Mouse (Mus musculus) right cerebral cortex, adult 2 months (tissue): ENCODE measurements at regions not wholly inside any gene's neighbourhood (a gene's known extent, or its start where the extent isn't known, plus 50 kb on each side); places are given as distances from the start of the nearest gene placed in this dataset.
A peak's percentile ranks its signal among the peaks of the same experiment; 100 is the strongest.

ENCODE experiments used
- DNase-seq, 2 experiments: peaks; one replicate each; pipeline ENCODE4 v3.0.0; 2021 to 2022; ENCODE audit warnings: low spot score in 2 of 2

- no peak for DNase-seq
These were observed 54.6 kb downstream of the Gm11733 start for GRCm38 (mm10) chr11:117538732-117539131.

- no peak for DNase-seq
These were observed 56.4 kb downstream of the Gm11733 start for GRCm38 (mm10) chr11:117540609-117541008.

DNA sequence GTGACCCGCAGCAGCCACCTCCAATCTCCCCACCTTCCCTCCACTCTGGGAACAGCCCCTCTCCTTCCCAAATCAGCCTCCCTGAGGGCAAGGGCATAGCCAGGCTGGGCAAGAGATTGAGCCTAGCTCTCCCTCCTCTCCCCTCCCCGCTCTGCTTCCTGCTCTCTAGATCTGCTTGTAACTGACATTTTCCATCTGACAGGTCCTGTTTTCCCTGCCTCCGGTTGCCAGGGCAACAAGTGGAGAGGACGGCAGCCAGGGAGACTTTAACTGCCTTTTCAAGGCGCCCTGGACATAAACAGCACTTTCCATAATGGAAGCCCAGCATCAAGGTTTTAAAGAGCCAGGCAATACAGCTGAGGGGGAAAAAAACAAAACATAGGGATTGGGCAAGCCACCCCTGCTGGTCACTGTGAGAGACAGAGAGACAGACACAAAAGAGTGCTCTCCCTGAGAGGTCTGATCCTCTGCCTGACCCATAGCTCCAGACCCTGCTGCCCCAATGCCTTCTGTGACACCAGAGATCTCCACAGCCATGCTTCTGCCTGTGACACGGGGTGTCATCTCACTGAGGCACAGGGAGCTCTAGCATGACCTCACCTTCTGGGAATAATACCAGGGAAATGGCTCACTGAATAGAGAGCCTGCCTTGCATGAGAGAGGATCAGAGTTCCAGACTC lies 57.2 kb downstream of the Gm11733 start:
- DNase-seq: peak; percentile 53

- no peak for DNase-seq
These were observed 59.0 kb downstream of the Gm11733 start for GRCm38 (mm10) chr11:117543191-117543590.

DNA sequence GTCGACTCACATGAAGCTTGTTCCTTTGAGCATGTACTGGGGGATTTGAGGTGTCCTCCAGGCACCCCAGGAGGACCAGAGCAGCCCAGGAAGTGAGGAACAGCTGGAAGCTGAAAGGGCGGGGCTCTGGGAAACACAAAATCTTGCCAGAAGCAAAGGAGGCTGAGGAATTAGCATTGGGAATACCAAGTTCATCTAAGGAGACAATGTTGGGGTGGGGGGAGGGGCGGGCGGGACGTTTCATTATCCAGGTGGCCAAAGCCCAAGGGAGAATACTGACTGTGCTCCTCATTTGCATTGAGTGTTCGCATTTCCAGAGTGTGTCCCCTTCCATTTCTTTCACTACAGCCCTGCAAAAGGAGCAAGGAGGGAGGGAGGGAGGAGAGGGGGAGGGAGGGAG lies 60.3 kb downstream of the Gm11733 start:
- DNase-seq: no peak

GRCm38 (mm10) chr11:117544926-117545325 lies 60.8 kb downstream of the Gm11733 start:
- DNase-seq: no peak

- peak; percentile 40 to 52 for DNase-seq
These were observed 67.8 kb downstream of the Gm11733 start for GRCm38 (mm10) chr11:117551926-117552325.

DNA sequence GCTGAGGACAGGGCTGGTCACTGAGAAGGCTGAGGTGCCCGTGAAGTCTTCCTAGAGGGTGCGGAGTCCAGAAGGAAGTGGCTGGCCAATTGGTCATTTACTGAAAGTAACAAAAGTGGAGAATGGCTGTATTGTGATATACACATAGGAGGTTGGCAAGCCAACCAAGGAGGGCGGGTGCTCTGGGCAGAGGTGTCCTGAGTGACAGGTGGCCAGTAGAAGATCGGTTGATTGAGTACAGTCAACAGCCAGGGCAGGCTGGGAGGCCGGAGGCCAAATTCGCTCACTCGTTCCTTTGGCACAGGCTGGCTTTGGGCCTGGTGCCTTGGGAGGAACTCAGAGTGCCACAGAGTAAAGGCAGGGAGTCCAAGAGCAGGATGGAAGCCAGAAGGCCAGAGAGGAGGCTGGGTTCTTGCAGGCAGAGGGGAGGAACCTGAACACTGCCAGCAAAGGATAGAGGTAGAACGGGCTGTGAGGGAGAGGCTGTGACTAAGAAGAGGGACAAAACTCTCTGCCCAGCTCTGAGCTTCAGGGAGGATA lies 68.3 kb downstream of the Gm11733 start:
- no peak for DNase-seq

DNA sequence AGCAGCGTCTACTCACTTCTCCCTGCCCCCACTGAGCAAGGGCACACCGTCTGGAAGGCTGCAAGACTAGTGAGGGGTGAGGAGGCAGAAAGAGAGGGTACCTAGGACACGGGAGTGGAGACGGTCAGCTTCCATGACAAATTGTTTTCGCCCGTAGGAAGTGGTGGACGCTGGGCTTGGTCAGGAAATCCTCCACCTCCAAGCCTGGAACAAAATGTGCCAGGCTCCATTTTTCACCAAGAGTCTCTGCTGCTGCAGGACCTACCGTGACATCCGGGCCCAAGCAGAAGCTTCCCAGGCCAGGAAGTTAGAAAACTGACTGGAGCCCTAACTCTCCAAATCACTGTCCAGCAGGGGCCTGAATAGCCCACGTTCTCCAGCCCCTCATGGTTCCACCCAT lies 69.9 kb downstream of the Gm11733 start:
- DNase-seq: no peak

- DNase-seq: no peak
These were observed 73.6 kb downstream of the Gm11733 start for GRCm38 (mm10) chr11:117557474-117558381.

- DNase-seq: no peak
These were observed 75.7 kb downstream of the Gm11733 start for GRCm38 (mm10) chr11:117559839-117560238.

- no peak for DNase-seq
These were observed 83.9 kb downstream of the Gm11733 start for GRCm38 (mm10) chr11:117567961-117568605.

- no peak for DNase-seq
These were observed 84.4 kb downstream of the Gm11733 start for GRCm38 (mm10) chr11:117568606-117568991.

GRCm38 (mm10) chr11:117569566-117570101 lies 84.5 kb upstream of the Tnrc6c start:
- DNase-seq: no peak

DNA sequence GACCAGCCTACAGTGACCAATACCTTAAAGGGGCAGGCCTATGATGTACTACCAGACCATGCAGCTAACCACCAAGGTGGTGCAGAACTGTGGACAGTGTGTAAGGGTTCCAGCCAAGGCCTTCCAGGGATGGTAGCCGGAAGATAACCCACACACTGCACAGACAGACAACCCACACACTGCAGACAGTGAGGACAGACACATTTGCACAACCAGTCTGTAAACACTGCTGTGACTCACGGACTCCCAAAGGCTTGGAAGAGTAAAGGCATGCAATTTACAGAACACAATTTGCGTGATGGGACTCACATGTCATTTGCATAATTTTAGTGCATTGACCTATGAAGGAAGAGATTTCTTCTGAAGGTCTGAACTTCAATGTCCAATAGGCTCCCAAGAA lies 82.2 kb upstream of the Tnrc6c start:
- peak in 1 of 2 experiments; percentile 27 for DNase-seq

GRCm38 (mm10) chr11:117574721-117575120 lies 79.4 kb upstream of the Tnrc6c start:
- DNase-seq: peak in 1 of 2 experiments; percentile 29

- DNase-seq: no peak
These were observed 75.0 kb upstream of the Tnrc6c start for GRCm38 (mm10) chr11:117579121-117579520.

GRCm38 (mm10) chr11:117579720-117580119 lies 74.4 kb upstream of the Tnrc6c start:
- DNase-seq: no peak

GRCm38 (mm10) chr11:117583478-117583877 lies 70.6 kb upstream of the Tnrc6c start:
- DNase-seq: no peak

DNA sequence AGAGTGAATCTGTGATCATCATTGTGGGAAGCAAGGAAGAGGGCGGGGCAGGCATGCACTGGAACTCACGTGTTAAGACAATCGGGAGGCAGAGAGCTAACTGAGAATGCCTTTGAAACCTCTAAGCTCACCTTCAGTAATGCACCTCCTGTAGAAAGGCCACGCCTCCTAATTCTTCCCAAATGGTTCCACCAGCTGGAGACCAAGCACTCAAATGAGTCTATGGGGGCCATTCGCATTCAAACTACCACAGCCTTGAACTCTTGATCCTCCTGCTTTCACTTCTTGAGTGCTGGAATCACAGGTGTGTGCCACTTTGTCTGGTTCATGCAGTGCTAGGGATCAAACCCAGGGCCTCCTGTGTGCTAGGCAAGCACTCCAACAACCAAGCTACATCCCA lies 68.5 kb upstream of the Tnrc6c start:
- no peak for DNase-seq

GRCm38 (mm10) chr11:117586063-117586462 lies 68.0 kb upstream of the Tnrc6c start:
- no peak for DNase-seq

GRCm38 (mm10) chr11:117586857-117587425 lies 67.1 kb upstream of the Tnrc6c start:
- DNase-seq: no peak
